Mouse (Mus musculus) embryonic fibroblast, embryonic 13.5 days (primary cell): ENCODE measurements around the gene Tk1.
A peak's percentile ranks its signal among the peaks of the same experiment; 100 is the strongest.

Experiments used
- CTCF ChIP-seq: IDR thresholded peaks from 2 replicates; pipeline ENCODE4 v1.5.1; 2011; ENCODE audit warnings: mild to moderate bottlenecking, control low read depth, low read length, moderate library complexity, borderline replicate concordance; ENCODE audit not compliant: insufficient read depth
- POLR2A ChIP-seq: IDR thresholded peaks from 2 replicates; pipeline ENCODE4 v1.6.1; 2011; ENCODE audit warnings: low read depth, mild to moderate bottlenecking, control low read depth, low read length, moderate library complexity

DNA sequence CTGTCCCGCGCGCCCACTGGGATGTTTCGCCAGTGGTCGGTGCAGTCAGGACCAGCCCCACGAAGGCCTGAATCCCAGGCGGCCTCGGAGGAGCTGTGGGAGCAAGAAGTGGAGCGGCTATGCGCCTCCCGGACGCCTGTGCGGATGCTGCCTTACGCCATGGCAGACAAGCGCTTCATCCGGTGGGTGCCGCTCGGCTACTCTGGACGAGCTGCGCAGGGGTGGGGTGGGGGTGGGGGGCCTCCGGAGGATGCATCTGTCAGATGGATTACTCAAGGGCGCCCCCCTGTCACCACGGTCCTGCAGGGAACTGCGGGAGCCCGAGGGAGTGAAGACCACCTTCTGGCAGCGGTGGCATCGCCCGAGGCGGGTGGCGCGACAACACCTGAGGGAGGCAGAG is 42.8 kb downstream of the Tk1 start:
- TF ChIP-seq CTCF (0 out of 2 replicates have a peak, but pooled peaks have one; percentile 14), POLR2A (no peak)
